Mouse (Mus musculus) skeletal muscle tissue, adult 2 months (tissue): Measurements from ENCODE around the gene Ppp5c.

Experiments
- DNase-seq: peaks from one replicate; pipeline ENCODE4 v3.0.0-alpha.2; 2012; ENCODE audit warnings: low read depth, low spot score

Gene Ppp5c

DNA sequence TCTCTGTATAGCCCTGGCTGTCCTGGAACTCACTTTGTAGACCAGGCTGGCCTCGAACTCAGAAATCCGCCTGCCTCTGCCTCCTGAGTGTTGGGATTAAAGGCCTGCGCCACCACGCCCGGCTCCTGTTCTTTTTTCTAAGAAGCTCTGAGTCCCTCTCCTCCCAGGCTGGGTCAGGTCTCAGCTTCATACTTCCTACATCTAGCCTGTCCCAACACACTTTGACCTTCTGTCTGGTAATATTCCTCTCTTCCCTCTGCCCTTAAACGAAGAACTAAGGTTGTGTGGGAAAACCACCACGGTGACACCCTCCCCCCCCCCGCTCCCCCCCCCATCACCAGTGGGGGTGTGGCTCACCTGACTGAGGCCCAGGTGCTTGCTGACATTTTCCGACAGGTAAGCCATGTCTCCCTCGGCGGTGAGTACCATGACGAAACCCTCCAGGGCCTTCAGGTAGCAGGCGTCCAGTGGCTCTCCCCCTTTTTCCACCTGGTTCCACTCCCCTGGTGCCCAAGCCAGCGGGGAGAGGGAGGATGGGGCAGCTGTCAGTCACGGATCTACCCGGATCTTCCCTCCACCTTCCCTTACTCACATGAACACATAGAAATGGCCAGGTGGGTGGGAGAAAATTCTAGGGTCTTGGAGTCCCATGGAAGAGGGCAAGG, 26.7 kb upstream of the Ppp5c start:
- no peak for DNase-seq

DNA sequence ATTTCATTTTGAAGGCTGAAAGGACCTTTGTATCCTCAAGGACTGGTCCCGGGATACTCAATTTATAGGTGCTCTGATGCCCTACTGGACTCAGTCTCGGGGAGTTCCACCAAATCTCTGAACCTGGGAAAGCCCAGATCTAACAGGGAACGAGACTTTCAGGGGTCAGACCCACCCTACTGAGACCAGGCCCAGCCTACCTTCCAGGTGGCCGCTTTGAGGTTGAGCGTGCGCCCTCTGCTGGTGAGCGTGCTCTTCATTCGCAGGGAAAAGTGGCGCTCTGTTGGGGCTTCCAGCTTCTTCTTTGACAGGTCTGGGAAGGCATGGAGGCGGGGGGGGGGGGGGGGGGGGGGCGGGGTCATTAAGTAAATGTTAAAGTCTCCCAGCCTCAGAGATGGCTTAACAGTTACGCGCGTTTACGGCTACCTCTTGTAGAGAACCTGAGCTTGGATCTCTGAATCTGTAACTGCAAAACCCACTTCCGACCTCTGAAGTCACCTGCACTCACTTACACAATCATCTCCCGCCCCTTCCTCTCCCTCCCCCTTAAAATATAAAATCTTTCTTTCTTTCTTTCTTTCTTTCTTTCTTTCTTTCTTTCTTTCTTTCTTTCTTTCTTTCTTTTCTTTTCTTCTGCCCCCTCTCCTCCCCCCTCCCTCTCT, 23.3 kb upstream of the Ppp5c start:
- DNase-seq = no peak

DNA sequence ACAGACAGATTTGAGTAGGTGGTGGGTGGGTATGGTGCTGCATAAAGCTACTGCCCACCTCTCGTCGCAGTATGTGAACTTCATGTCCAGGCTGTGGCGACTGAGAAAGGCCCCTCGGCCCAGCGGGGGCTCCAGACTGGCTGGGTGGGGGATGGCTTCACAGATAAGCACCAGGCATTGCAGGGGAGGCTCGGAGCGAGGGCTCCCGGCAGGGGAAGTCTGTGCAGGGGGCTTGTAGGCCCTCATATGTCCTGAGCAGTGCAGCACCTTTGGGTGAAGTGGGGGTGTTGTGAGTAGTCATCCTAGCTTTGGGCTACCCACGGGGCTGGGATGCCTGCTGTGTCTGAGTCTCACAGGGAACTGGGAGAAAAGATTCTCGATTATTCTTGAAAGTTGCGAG, 22.8 kb upstream of the Ppp5c start:
- DNase-seq = no peak

DNA sequence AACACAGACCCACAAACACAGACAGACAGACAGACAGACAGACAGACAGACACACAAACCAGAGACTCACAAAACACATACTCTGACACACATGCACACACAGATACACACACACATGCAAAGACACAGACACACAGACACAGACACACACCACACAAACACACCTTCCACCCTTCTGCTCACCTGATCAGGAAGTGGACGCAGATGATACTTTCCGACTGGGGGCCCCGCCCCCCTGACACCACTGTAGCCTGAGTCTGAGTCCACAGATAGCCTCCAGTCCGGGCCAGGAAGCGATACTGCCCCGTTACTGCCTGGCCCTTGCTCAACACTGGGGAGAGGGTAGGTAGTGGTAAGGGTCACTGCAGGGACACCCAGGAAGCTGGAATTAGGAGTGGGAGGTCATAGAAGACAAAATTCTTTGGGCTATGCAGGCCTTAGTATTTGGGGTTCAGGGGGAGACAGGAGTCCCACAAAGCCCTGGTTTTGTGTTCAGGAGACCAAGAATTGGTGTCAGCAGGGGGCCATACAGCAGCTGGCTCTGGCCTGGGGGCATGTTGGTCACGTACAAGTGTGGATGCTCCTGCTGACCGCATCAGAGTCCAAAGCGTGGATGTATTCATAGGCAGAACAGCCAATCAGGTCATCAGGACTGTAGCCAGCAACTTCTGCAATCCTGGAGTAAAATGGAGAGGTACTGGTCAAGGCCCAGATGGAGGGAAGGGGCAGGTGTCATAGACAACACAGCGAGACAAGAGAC, 20.9 kb upstream of the Ppp5c start:
- no peak for DNase-seq

DNA sequence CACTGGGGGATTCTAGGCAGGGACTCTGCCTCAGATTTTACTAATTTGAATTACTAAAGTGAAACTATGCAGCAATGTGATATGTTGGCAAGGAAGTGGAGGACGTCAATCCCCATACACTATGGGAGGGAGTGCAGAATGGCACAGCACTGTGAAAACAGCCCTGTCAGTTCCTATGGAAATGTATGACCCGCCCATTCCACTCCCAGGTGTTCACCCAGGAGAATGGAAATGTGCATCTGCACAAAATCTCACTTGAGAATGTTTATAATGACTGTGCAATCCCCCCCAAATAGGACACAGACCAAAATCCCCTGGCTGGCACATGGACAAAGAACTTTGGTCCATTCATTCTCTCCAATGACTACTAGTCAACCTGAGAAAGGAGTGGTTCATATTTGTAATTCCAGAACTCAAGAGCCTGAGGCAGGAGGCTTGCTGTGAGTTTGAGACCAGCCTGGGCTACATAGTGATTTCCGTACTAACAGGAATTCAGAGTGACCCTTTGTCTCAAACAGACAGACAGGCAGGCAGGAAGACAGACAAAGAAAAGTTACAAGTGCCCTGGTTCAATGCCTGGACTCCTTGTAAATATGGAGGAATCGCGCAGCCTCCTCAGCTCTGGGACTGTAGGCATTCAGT, 19.4 kb upstream of the Ppp5c start:
- DNase-seq = no peak

DNA sequence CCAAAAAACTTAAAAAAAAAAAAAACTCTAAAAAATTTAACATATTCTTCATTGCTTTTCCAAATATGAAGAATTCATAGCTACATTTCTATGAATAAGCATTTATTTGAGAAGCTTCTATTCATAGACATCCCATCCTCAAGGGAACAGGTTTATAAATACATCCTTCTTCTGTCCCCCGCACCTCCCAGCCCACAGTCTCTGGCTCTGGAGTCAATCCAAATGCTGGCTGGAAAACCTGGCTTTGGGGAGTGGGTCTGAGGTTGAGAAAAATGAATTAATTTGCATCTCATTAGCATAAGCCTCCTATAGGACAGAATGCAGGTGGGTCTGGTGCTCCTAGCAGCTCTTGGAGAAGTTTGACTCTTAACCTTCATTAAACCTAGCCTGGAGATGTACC, 18.0 kb upstream of the Ppp5c start:
- DNase-seq = no peak

DNA sequence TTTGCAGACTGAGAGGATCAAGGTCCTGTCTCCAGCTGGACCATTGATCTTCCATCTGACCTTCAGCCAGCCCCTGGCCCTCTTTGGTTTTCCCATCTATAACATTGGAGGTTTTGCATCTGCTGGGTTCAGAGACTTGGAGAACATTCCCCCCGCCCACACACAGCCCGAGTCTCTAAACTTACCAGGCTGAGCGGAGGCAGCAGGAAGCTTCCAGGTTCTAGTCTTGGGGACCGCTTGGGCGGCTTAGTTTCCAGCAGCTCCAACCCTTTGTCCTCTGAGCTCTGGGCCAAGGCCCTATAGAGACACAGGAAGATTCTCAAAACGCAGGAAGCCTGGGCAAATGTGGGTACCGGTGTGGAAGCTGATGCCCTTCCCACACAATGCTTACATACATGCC, 11.6 kb upstream of the Ppp5c start:
- no peak for DNase-seq

DNA sequence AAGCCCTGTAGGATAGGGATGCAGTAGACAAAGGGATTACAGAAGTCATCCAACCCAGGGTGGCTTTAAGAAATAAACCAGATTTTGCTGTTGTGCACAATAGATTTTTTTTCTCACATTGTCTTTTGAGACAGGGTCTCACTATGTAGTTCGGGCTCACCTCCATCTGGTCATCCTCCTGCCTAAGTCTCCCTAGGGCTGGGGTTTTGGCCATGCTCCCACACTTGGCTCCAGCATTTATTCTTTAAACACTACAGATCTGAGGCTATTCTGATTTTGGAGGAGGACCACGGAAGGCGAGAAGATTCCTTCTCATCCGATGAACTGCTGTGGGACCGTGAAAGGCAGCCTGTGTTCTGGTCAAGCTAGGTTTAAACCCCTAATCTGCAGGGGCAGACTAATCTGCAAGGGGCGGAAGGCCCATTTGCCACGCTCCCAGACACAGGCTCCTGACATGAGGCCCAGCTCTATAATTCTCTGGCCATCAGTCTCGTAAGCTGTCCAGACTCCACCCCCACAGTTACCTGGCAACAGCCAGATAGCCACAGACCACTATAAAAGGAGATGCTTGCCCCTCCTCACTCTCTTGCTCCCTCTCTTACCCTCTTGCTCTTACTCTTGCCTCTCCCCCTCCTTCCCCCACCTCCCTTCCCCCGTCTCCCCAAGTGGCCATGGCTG, 10.4 kb upstream of the Ppp5c start:
- no peak for DNase-seq

DNA sequence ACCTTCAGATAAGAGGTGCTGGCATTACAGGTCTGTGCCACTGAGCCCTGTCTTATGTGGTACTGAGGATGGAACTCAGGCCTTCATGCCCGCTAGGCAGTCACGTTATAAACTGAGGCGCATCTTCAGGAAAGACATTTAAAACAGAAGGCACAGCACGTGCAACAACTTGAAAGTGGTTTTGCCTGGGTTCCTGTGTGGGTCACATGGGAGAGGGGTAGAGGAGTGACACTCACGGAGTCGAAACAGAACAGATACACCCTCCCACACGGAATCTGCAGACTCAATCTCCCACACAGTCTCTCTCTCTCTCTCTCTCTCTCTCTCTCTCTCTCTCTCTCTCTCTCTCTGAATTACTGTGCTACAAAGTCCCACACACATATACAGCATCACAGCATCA, 2.5 kb upstream of the Ppp5c start:
- no peak for DNase-seq

DNA sequence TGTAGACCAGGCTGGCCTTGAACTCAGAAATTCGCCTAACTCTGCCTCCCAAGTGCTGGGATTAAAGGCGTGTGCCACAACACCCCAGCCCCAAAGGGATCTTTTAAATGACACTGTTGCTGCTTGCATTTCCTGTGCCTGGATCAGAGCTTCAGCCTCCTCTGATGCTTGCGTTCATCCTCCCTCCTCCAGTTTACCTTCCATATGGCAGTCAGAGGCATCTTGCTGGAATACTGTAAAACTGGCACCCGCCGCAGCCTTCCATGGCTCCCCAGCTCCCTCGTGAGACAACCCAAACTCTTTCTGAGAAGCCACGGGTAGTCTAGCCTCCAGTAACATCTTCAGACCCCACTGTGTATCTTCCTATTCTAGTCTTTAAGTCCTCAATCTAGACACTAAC, 1.2 kb upstream of the Ppp5c start:
- no peak for DNase-seq

DNA sequence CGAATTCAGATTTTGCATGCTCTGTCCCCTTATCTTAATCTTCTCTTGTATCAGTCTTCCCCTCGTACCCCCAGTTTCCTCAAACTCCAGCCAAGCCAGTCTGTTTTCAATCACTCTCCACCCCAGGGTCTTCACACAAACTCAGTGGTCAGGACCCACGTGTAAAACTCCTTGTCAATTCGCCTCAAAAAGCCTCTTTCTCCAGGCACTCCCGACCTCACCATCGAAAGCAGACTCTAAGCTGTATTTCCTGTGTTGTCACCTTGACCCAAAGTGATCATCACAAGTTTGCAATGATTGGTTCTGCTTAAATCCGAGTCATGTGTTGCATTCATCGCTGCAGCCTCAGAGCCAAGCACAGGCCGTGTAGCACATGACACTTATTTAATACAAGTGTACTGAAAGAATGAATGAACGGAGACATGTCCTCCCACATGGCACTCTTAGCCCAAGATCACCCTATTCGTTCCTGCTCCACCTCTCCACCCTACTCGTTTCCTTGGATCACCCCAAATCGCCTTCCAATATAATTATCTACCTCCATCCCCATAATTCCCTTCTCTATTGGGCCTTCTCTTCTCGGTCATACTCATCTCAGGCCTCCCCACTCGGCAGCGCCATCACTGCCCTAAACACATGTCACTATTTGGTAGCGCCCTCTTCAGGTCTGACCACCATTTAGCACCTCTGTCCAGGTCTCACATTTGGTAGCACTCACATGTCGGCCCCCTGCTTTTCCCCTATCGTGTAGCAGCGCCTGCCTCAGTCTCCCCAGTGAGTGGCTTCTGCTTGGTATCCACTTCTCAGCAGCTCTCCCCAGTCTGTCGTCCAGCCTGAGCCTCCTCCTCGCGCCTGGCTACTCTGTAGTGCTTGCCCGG, 775 bp downstream of the Ppp5c start:
- DNase-seq = peak; percentile 53

DNA sequence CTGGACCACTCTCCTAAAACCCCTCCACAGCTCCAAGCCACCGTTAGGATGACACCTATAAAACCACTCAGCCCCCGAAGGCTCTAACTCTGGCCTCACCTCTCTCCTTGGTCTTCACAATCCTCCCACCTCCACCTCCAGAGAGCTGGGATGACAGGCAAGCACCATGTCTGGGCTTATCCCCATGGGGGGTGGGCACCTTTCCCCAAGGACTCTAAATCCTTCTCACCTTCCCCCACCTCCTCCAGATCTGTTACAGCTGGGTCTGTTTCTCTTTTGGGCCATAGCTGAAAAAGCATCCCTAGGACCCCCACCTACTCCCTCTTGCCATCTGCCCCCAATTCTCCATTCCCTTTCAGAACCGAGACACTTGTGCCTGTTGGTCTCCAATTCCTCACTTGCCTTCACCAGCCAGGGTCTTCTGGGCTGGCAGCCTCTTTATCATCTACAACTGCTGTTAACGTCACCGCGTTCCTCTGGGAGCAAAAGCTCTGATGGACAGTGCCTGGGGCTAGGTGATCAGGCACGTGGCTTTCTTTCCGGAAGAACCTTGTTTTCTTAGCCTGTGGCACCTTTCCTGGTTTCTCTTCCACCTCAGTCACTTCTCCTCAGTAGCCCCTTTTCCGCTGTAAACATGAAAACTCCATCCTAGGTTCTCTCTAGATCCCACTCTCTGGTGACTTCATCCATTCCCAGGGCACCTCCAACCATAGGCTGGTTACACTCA, 1.7 kb downstream of the Ppp5c start:
- no peak for DNase-seq

DNA sequence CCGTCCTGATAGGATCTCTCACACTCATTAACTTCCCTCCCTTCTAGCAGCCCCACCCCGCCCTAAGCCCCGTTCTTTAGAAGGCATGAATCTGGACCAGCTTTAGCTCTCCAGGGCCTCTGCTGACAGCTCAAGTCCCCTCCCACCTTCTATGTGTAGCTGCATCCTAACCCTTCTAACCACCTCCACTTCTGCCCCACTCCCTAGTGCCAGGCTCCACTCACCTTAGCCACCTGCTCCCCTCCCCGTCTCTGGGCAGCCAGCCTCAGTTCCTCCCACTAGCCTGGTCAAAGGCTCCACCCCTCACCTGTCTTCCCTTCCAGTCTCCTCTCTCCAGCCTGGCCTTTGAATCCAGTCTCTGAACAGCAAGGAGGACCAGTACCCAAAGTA, 2.2 kb downstream of the Ppp5c start:
- DNase-seq = no peak

DNA sequence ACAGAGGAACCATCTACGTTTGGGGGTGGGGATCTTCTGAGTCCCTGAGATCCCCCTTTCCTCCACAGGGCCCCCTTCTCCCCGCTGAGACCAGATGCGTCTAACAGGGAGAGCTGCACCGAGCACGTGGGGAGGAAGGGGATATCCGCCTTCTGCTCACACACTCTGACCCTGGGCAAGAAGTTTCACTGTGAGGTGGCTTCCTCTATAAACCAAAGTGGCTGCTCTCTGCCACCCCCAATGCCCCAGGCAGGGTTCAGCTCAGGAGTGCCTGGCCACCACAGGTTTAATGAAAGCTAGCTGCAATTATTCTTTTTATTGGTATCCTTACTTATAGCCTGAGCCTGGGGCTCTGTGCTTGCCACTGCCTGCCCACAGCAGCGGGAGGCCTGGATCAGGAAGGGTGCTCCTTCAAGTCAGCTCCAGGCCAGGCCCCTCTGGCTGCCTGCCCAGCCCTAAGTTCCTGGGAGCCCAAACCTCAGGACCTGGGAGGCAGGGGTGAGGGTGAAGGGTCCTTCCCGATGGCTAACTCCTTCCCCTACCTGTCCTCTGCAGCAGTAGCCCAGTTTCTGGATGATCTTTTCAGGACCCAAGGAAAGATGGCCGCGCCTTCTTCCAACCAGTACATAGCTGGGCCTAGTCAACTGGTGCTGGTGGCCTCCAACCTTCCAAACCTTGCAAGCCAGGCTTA, 2.8 kb downstream of the Ppp5c start:
- DNase-seq = no peak

DNA sequence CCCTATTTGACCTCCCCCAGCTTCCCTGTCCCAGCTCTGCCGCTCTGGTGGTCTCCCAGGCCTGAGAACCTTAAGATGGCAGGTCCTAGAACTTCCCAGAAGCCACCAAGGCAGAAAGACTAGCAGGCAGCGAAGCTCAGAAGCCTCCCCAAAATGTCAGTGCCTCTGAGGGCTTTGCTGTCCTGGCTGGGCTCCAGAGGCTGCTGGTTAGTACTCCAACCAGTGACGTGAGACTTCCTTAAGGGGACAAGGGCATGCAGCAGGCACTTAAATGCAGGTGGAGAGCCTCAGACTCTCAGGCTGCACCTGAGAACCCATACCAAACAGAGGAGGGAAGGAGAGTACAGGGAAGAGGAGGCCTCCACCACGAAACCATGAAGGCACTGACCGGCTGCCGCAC, 3.6 kb downstream of the Ppp5c start:
- no peak for DNase-seq

DNA sequence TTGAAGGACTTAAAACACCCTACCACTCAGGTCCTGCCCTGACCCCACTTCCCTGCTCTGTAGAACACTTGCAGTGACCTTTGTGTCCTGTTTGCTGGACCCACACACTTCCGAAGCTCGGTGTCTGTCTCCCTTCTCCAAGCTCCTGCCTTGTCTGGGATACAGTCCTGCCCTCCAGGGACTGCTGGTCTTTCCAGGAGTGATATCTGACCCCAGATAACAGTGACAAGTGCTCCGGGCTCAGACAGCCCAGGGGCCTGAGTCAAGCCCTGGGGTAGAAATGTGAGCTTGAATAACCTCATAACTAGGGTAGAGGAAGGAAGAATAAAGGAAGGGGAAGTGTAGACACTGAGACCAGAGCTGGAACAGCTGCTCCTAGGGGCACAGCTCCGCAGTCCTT, 4.0 kb downstream of the Ppp5c start:
- no peak for DNase-seq

DNA sequence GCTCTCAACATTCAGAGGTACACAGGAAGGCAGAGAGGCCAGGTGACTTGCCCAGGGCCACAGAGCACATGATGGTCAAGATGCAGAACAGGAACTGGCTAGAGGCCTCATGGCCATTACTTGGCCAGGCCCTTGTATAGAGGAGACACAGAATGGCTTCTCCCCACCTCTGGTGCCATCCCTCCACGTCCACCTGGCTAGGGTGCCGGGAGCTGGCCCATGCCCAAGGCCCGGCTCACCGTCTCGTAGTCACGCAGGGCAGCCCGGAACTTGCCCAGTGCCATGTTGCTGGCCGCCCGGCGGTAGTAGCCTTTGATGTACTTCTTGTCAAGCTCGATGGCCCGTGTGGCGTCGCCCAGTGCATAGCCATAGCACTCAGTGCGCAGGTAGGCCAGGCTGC, 5.5 kb downstream of the Ppp5c start:
- no peak for DNase-seq

DNA sequence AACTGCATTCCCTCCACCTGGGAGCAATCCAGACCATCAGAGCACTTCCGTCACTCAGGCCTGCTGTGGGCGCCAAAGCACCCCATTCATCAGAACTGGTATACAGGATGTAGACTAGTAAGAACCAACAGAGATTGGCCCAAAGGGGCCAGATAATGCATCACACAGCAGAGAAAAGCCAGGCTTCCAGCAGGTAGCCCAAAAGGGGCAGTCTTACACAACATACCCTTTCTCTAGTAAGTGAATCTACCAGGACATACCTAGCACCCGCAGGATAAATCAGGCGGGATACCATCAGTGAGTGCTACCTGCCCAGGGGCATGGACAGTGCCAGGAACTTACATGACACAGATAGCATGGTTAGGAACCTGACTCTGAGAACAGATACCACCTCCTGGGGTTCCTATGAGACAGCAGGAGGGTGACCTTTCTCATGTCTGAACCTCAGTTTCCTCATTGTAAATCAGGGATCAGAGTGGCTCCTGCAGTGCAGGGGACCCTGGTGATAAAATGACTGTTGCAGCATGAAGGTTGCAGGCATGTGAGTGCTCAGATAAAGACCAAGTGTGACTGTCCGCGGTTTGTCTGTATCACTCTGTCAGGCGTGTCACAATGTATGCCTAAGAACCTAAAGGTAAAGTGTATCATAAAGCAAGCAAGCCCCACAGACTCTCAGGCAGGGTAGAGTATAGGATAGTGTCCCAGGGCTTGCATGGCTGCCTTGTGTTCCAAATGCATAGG, 8.1 kb downstream of the Ppp5c start:
- DNase-seq = no peak

DNA sequence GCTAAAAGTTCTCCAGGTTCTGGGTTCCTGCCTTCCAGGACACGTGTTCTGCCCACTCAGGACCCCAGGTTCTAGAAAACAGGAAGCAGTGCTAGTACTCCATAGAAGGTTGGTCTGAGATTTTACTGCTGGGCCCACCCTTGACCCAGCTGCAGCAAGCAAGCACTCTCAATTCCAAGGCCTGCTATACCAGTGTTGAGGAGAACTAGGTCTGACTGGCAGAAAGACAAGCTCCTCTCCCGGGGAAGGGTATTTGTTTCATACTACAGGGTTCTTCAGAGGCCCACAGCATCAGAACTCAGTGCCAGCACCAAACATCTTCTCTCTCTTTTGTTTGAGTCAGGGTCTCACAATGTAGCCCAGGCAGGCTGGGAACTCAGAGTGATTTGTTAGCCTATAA, 9.8 kb downstream of the Ppp5c start:
- no peak for DNase-seq
